Mouse (Mus musculus): ENCODE measurements around the gene Gpat3. TPM values are rescaled to one million over a fixed set of nuclear protein-coding genes. Genes with fewer than 3 reads are reported as not detected.

Gpat3 gene
- polyA plus RNA-seq, 1 experiment: 4.7 TPM

DNA sequence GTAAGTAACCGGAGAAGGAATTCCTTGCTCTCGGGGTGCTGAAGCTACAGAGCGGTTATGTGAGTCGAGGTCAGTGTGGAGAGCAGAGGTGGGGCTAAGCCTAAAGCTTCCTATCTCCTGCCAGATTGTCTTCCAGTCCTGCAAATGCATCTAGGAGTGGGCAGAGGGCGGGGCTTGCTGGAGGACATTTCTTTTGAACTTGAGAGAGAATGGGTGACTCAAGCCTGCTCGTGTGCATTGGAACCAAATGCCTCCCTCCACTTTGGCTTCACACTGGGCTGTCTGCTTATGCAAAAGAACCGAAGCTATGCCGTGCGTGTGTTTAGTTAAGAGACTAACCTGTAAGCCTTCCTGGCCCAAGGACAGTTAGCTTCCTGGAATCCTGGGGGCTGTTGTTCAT is 67.8 kb downstream of the Gpat3 start:
- H3K79me2 ChIP-seq (ENCODE audit: control insufficient read depth, insufficient read depth): no peaks in the 10 kb centered on the region
- no peak for TF ChIP-seq TCF3 (IDR thresholded peaks at IDR 0.05; ENCODE audit: insufficient read length, low read depth)
- no peak for TF ChIP-seq POLR2AphosphoS2 (IDR thresholded peaks at IDR 0.05; ENCODE audit: insufficient read length, low read depth)
- no peak for TF ChIP-seq POLR2A (IDR thresholded peaks at IDR 0.05; ENCODE audit: insufficient read length, low read depth)
- TF ChIP-seq USF1 (IDR thresholded peaks at IDR 0.05; ENCODE audit: low read depth): no peak
- no peak for TF ChIP-seq MYOD1 (IDR thresholded peaks at IDR 0.05; ENCODE audit: control insufficient read depth in 1 of 3, insufficient read length in 2 of 3, low read depth in 2 of 3)
- no peak for TF ChIP-seq REST (IDR thresholded peaks at IDR 0.05; ENCODE audit: insufficient read depth, insufficient read length)
- TF ChIP-seq CEBPB (IDR thresholded peaks at IDR 0.05; ENCODE audit: insufficient read depth, poor library complexity, severe bottlenecking): no peak
- no peak for TF ChIP-seq TCF12 (IDR thresholded peaks at IDR 0.05; ENCODE audit: insufficient read depth, poor library complexity, severe bottlenecking)
- no peak for TF ChIP-seq MAX (IDR thresholded peaks at IDR 0.05; ENCODE audit: low read depth)
- no peak for TF ChIP-seq MYOG (IDR thresholded peaks at IDR 0.05; ENCODE audit: control insufficient read depth in 1 of 3, insufficient read depth in 1 of 3, insufficient read length in 2 of 3, low read depth in 2 of 3)
- no peak for TF ChIP-seq E2F4 (IDR thresholded peaks at IDR 0.05; ENCODE audit: insufficient read depth)
- no peak for TF ChIP-seq SRF (IDR thresholded peaks at IDR 0.05; ENCODE audit: control insufficient read depth, insufficient read length, low read depth)
- no peak overlapping the region for H3K4me2 ChIP-seq (ENCODE audit: low read depth)
- H3K36me3 ChIP-seq (ENCODE audit: control insufficient read depth, insufficient read depth): no peaks in the 10 kb centered on the region
- H3ac ChIP-seq (ENCODE audit: control insufficient read depth, insufficient read length): no peak overlapping the region
- H3K27me3 ChIP-seq (ENCODE audit: control insufficient read depth, insufficient read depth, insufficient read length): no peaks in the 10 kb centered on the region
- H3K4me3 ChIP-seq: no peak overlapping the region

DNA sequence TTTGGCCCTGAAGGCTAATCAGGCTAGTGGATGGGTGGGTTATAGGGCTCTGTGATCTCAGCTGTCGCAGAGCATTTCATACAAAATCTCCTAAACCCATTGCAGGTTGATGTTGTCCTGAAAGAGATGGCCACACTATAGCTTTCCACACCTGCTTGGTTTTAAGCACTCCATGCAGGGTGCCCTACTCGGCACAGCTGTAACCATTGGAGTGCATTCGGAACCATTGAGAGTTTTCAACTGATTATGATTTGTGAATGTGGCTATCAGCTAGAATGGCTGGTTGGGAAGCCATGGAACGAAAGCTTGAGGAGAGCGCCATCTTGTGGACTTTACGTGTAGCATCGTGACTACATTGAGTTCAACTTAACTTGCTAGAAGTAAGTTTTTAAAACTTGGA is 69.5 kb downstream of the Gpat3 start:
- Histone ChIP-seq H3K4me3 (no peak overlapping the region), H3K27me3 (ENCODE audit: control insufficient read depth, insufficient read depth, insufficient read length) (peaks cover 7% of the 10 kb centered on the region), H3K79me2 (ENCODE audit: control insufficient read depth, insufficient read depth) (no peaks in the 10 kb centered on the region), H3K4me2 (ENCODE audit: low read depth) (peak overlapping the region; percentile 57), H3ac (ENCODE audit: control insufficient read depth, insufficient read length) (no peak overlapping the region), H3K36me3 (ENCODE audit: control insufficient read depth, insufficient read depth) (no peaks in the 10 kb centered on the region)
- no peak for TF ChIP-seq CEBPB (IDR thresholded peaks at IDR 0.05; ENCODE audit: insufficient read depth, poor library complexity, severe bottlenecking)
- TF ChIP-seq MYOG (IDR thresholded peaks at IDR 0.05; ENCODE audit: control insufficient read depth in 1 of 3, insufficient read depth in 1 of 3, insufficient read length in 2 of 3, low read depth in 2 of 3): no peak
- no peak for TF ChIP-seq TCF12 (IDR thresholded peaks at IDR 0.05; ENCODE audit: insufficient read depth, poor library complexity, severe bottlenecking)
- TF ChIP-seq POLR2AphosphoS2 (IDR thresholded peaks at IDR 0.05; ENCODE audit: insufficient read length, low read depth): no peak
- TF ChIP-seq E2F4 (IDR thresholded peaks at IDR 0.05; ENCODE audit: insufficient read depth): no peak
- no peak for TF ChIP-seq MYOD1 (IDR thresholded peaks at IDR 0.05; ENCODE audit: control insufficient read depth in 1 of 3, insufficient read length in 2 of 3, low read depth in 2 of 3)
- no peak for TF ChIP-seq TCF3 (IDR thresholded peaks at IDR 0.05; ENCODE audit: insufficient read length, low read depth)
- no peak for TF ChIP-seq MAX (IDR thresholded peaks at IDR 0.05; ENCODE audit: low read depth)
- TF ChIP-seq USF1 (IDR thresholded peaks at IDR 0.05; ENCODE audit: low read depth): no peak

DNA sequence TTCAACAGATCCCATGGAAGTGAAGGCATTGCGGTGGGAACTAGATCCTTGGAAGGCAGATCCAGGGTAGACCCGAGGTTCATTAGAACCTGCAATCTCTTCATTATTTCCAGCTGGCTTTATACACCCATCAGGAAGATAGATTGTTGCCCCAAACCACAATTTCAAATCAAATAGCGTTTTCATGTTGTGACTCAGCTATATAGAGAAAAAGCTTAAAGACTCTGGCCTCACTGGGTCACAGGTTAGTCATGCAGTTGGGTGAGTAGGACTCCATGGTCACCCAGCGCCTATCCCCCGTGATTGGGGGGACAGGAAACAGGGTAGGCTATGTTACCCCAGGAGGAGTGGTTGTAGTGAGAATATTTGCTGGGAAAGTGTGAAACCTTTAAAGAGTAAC is 69.9 kb downstream of the Gpat3 start:
- Histone ChIP-seq H3K4me2 (ENCODE audit: low read depth) (no peak overlapping the region), H3K27me3 (ENCODE audit: control insufficient read depth, insufficient read depth, insufficient read length) (peaks cover 10% of the 10 kb centered on the region), H3K36me3 (ENCODE audit: control insufficient read depth, insufficient read depth) (no peaks in the 10 kb centered on the region), H3K4me3 (no peak overlapping the region), H3ac (ENCODE audit: control insufficient read depth, insufficient read length) (no peak overlapping the region), H3K79me2 (ENCODE audit: control insufficient read depth, insufficient read depth) (no peaks in the 10 kb centered on the region)
- TF ChIP-seq CEBPB (IDR thresholded peaks at IDR 0.05; ENCODE audit: insufficient read depth, poor library complexity, severe bottlenecking): no peak
- no peak for TF ChIP-seq USF1 (IDR thresholded peaks at IDR 0.05; ENCODE audit: low read depth)
- no peak for TF ChIP-seq TCF12 (IDR thresholded peaks at IDR 0.05; ENCODE audit: insufficient read depth, poor library complexity, severe bottlenecking)
- no peak for TF ChIP-seq SRF (IDR thresholded peaks at IDR 0.05; ENCODE audit: control insufficient read depth, insufficient read length, low read depth)
- TF ChIP-seq TCF3 (IDR thresholded peaks at IDR 0.05; ENCODE audit: insufficient read length, low read depth): no peak
- TF ChIP-seq MYOD1 (IDR thresholded peaks at IDR 0.05; ENCODE audit: control insufficient read depth in 1 of 3, insufficient read length in 2 of 3, low read depth in 2 of 3): no peak
- no peak for TF ChIP-seq REST (IDR thresholded peaks at IDR 0.05; ENCODE audit: insufficient read depth, insufficient read length)
- TF ChIP-seq POLR2AphosphoS2 (IDR thresholded peaks at IDR 0.05; ENCODE audit: insufficient read length, low read depth): no peak
- TF ChIP-seq MYOG (IDR thresholded peaks at IDR 0.05; ENCODE audit: control insufficient read depth in 1 of 3, insufficient read depth in 1 of 3, insufficient read length in 2 of 3, low read depth in 2 of 3): no peak
- TF ChIP-seq E2F4 (IDR thresholded peaks at IDR 0.05; ENCODE audit: insufficient read depth): no peak

DNA sequence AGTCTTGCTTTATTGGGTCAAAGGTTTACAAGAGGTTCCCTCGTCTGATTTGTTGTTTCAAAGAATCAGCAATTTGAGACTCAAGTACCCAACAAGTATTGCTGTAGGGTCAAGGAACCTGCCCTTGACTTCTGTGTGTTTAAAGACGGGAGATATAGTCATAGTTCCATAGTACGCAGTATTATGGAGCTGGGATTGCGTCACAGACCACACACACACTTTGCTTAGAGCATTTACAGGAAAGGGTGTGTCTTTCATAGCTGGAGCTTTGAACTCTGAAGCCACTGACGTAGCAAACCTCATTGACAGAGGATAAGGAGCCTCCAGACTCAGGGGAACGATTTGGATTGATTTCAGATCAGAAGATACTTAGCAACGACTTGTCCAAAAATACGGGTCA is 70.9 kb downstream of the Gpat3 start:
- no peak overlapping the region for H3K4me2 ChIP-seq (ENCODE audit: low read depth)
- peaks cover 20% of the 10 kb centered on the region for H3K27me3 ChIP-seq (ENCODE audit: control insufficient read depth, insufficient read depth, insufficient read length)
- H3K36me3 ChIP-seq (ENCODE audit: control insufficient read depth, insufficient read depth): no peaks in the 10 kb centered on the region
- no peak overlapping the region for H3K4me3 ChIP-seq
- 0 out of 2 replicates have a peak, but pooled peaks have one; percentile 16 for TF ChIP-seq CEBPB (IDR thresholded peaks at IDR 0.05; ENCODE audit: insufficient read depth, poor library complexity, severe bottlenecking)
- TF ChIP-seq TCF12 (IDR thresholded peaks at IDR 0.05; ENCODE audit: insufficient read depth, poor library complexity, severe bottlenecking): no peak
- no peaks in the 10 kb centered on the region for H3K79me2 ChIP-seq (ENCODE audit: control insufficient read depth, insufficient read depth)
- H3ac ChIP-seq (ENCODE audit: control insufficient read depth, insufficient read length): no peak overlapping the region

- Histone ChIP-seq H3K36me3 (ENCODE audit: control insufficient read depth, insufficient read depth) (no peaks in the 10 kb centered on the region), H3ac (ENCODE audit: control insufficient read depth, insufficient read length) (no peak overlapping the region), H3K4me2 (ENCODE audit: low read depth) (no peak overlapping the region), H3K4me3 (no peak overlapping the region), H3K79me2 (ENCODE audit: control insufficient read depth, insufficient read depth) (no peaks in the 10 kb centered on the region), H3K27me3 (ENCODE audit: control insufficient read depth, insufficient read depth, insufficient read length) (peaks cover 26% of the 10 kb centered on the region)
- TF ChIP-seq POLR2AphosphoS2 (IDR thresholded peaks at IDR 0.05; ENCODE audit: insufficient read length, low read depth) (no peak), MAX (IDR thresholded peaks at IDR 0.05; ENCODE audit: low read depth) (no peak), SRF (IDR thresholded peaks at IDR 0.05; ENCODE audit: control insufficient read depth, insufficient read length, low read depth) (no peak)
Observed at GRCm38 (mm10) chr5:100917252-100917774, 71.8 kb downstream of the Gpat3 start.

All from myocyte (in vitro differentiated cells).